Mouse (Mus musculus): Measurements from ENCODE around the gene Cux2. TPM values are rescaled to one million over a fixed set of nuclear protein-coding genes. Genes with fewer than 3 reads are reported as not detected.

The Cux2 gene
- polyA plus RNA-seq, 2 experiments from 2014 or later, result 0.13 TPM; not detected in 1

GRCm38 (mm10) chr5:121834991-121835747 lies 214.7 kb downstream of the Cux2 start:
- no peak for ATAC-seq

GRCm38 (mm10) chr5:121834241-121834606 lies 215.7 kb downstream of the Cux2 start:
- no peak for ATAC-seq

GRCm38 (mm10) chr5:121833572-121834240 lies 216.2 kb downstream of the Cux2 start:
- no peak for ATAC-seq

- ATAC-seq, result no peak
Measured at GRCm38 (mm10) chr5:121833159-121833558, 216.7 kb downstream of the Cux2 start.

GRCm38 (mm10) chr5:121832376-121833155 lies 217.3 kb downstream of the Cux2 start:
- ATAC-seq, result no peak

- no peak for ATAC-seq
Measured at GRCm38 (mm10) chr5:121831002-121831601, 218.8 kb downstream of the Cux2 start.

DNA sequence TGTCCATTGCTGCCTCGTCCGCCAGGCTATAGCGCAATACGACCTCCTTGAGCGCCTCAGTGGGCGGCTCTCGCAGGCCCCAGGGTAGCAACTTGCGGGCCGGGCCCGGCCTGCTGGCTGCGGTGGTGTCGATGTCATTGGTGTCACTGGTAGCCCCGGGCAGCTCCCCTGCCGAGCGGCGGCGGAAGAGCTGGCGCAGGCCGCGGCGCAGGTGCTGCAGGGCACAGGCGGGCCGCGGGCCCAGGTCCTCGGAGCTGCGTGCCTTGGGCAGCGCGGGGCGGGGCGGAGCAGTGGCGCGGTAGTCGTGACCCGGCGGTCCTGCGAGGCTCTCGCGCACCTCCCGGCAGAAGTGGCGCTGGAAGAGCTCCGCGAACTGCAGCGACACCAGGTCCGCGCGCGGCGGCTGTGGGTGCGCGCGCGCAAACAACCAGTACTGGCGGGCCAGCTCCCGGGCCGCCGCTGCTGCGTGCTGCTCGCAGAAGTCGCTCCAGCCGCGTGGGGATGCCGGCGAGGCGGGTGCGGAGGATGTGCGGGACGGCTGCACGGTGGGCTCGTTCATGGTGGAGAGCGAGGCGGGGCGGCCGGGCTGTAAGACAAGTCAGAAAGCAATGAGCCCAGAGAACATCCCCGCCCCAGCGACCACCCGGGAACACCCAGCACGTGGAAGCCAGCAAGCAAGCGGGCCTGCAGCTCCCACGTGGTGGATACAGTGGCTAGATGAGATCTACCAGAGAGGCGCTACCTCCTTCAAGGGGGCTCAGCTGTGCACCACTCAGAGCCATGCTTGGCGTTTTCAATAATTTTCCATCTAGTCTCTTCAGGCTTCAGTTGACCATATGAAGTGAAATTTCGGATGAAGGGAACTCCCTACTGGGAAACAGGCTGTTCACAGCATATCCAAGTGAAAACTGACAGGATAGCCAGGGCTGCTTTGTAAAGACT lies 221.1 kb downstream of the Cux2 start:
- ATAC-seq, result no peak

GRCm38 (mm10) chr5:121827876-121828275 lies 222.0 kb downstream of the Cux2 start:
- no peak for ATAC-seq

GRCm38 (mm10) chr5:121825606-121826005 lies 224.3 kb downstream of the Cux2 start:
- ATAC-seq, result no peak

GRCm38 (mm10) chr5:121824121-121824520 lies 225.8 kb downstream of the Cux2 start:
- ATAC-seq, result no peak

DNA sequence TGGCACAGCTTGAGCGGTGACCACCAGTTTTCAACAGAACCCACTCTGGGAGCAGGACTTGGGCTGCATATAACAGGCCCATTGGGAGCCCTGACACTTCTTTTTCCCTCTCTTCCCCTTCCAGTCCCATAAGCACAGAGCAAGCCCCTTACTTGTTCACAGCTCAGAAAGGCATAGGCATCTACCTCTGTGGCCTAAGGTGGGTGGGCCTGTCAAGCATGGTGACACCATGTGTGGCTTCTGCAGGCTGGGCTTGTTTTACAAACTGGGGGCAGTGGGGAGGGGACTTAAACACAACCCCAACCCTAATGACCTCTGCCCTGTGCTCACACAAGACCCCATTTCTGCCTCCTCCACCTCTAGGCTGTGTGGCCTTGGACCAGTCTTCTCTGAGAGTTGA lies 226.2 kb downstream of the Cux2 start:
- no peak for ATAC-seq

DNA sequence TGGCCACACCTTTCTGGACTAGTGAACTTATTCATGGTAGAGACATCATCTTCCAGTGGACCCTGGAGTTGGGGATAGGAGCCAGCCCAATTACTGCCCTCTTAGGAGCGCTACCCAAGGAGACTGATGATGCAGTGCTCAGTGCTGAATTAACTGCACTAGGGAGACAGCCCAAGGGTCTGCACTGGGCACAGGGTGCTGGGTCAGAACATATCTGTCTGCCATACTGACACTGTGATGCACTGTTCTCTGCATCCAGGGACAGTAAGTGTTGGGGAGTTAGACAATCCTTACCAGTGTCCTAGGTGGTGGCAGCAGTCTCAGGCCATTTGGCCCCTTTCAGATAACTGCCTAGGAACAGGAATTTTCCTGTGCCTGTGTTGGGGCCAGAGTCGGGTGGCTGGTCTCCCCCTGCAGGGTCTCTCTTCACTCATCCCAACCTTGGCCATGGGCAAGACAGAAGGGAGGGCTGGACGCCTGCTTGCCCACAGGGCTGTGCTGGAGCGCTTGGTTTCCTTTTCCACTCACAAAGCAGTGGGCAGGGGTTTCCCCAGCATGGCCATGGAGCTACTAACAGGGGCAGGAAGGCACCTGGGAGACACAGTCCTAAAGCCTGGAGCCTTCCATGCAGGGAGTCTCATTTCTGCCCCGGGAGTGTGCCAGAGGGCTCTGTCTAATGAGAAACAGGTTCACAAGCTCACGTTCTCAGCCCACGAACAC lies 227.0 kb downstream of the Cux2 start:
- no peak for ATAC-seq

DNA sequence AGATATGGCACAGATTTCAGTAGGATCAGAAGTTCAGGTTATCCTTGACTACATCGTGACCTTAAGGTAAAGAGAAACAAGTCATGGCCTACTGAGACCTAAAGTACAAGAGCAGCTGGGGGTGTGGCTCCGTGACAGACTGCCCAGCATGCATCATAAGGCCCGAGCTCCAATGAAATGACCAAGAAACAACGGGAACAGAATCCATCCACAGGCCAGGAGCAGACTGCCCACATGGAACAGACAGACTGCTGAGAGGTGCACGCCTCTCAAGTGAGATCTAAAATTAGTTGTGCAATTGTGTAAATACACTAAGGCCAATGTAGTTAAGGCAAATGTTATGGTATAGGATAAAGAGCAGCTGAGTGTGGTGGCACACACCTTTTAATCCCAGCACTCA lies 228.3 kb downstream of the Cux2 start:
- no peak for ATAC-seq

DNA sequence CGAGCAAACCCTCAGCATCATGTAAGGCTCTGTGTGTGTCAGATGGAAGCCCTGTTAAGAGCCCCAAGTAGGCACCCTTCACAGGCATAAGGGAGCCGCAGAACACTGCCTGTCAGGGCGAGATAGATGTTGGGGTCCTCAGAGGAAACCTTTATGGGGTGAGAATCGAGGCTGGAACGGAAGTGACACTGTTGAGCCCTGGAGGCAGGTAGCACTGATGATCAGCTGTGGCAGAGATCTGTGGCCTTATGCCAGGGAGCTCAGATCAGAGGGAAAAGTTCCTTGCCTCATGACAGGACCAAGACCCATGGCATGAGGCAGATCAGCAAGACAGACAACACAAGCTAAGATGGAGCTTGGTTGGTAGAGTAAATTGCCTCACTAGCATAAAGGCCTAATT lies 228.8 kb downstream of the Cux2 start:
- ATAC-seq, result no peak

DNA sequence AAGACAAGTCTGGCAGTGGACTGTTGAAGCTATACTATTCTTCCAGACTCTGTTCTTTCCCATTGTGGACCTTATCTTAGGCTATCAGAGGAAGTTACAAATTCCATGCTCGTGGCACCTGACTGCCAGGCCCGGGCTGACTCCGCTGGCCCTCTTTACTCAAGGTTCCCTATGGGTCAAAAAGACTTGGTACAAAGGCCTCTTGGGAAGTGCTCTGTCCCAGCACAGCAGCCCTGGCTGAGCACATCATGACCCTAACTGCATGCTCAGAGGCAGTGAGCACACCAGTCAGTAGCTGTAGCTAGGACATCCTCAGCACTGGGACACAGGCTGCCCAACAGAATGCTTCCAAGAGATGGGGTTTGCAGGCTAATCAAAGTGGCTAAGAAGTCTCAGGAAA lies 229.2 kb downstream of the Cux2 start:
- no peak for ATAC-seq

DNA sequence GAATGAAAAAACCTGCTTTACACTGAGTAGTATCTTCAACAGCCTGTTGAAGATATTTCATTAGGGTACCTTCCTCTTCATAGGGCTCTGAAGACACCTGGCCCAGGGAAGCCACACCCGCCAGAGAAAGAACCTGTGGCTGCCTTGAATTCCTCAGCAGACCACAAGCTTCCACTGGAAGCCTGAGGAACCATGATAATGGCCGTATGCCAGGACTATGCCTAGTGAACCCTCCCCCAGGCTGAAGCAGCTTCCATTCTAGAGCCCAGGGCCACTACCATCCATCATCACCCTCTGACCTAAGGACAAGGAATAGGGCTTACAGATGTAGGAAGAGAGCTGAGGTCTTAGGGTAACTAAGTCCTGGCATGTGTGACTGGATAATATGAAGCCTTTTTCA lies 229.7 kb downstream of the Cux2 start:
- ATAC-seq, result no peak

GRCm38 (mm10) chr5:121819559-121819958 lies 230.3 kb downstream of the Cux2 start:
- ATAC-seq, result peak; percentile 60

GRCm38 (mm10) chr5:121818862-121819261 lies 231.0 kb downstream of the Cux2 start:
- ATAC-seq, result no peak

GRCm38 (mm10) chr5:121818401-121818800 lies 231.5 kb downstream of the Cux2 start:
- no peak for ATAC-seq

GRCm38 (mm10) chr5:121817551-121817950 lies 232.4 kb downstream of the Cux2 start:
- ATAC-seq, result no peak

GRCm38 (mm10) chr5:121816611-121817010 lies 233.3 kb downstream of the Cux2 start:
- no peak for ATAC-seq
